Mouse (Mus musculus) ES-E14 (cell line): ENCODE data around the gene Kifc3.

Source experiments
- CHD2 ChIP-seq: IDR thresholded peaks from 2 replicates; pipeline ENCODE4 v1.6.1; 2014; ENCODE audit warnings: mild to moderate bottlenecking, low read depth, low read length, inconsistent platforms
- HCFC1 ChIP-seq: IDR thresholded peaks from 2 replicates; pipeline ENCODE4 v1.6.1; 2012; ENCODE audit warnings: low read length, inconsistent platforms, borderline replicate concordance; ENCODE audit not compliant: insufficient read depth
- ZC3H11A ChIP-seq: IDR thresholded peaks from 2 replicates; pipeline ENCODE4 v1.6.1; 2012; ENCODE audit warnings: low read depth, mild to moderate bottlenecking, inconsistent platforms, low read length, borderline replicate concordance
- ZNF384 ChIP-seq: IDR thresholded peaks from 2 replicates; pipeline ENCODE4 v1.6.1; 2012; ENCODE audit warnings: low read depth, low read length, inconsistent platforms

DNA sequence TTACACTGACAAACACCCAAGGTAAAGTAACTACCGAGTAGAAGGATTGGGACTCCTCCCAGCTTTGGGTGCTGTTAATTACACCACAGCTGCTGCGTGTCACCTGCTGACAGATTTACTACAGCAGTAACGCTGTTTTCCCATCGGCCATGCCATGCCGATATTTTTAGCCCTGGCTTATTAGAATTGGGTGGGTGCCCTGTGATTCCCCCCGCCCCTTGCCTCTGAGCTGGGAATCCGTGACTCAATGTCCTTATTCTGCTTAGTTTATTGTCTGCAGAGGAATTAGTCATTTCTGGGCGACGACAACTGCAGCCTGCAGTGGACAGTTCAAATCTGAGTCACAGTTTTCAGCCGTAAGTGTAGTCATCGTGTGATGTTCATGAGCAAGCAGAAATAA is 7.3 kb upstream of the Kifc3 start:
- TF ChIP-seq ZNF384, result no peak
- no peak for TF ChIP-seq ZC3H11A
- TF ChIP-seq HCFC1, result no peak
- TF ChIP-seq CHD2, result no peak
